Mouse (Mus musculus) layer of hippocampus, adult 18-20 months (tissue): ENCODE data around the gene Hoxc9. TPM values are rescaled to one million over a fixed set of nuclear protein-coding genes. Genes with fewer than 3 reads are reported as not detected.

Experiments
- DNase-seq, 2 experiments: peaks; one replicate each; pipeline ENCODE4 v3.0.0; 2022; ENCODE audit warnings: low spot score in 2 of 2
- total RNA-seq, 2 experiments: library from RNA; stranded (reverse); gene quantifications; 2 replicates each; pipeline ENCODE4 v1.2.3; 2021

The Hoxc9 gene
- total RNA-seq, 2 experiments from 2014 or later: not detected

DNA sequence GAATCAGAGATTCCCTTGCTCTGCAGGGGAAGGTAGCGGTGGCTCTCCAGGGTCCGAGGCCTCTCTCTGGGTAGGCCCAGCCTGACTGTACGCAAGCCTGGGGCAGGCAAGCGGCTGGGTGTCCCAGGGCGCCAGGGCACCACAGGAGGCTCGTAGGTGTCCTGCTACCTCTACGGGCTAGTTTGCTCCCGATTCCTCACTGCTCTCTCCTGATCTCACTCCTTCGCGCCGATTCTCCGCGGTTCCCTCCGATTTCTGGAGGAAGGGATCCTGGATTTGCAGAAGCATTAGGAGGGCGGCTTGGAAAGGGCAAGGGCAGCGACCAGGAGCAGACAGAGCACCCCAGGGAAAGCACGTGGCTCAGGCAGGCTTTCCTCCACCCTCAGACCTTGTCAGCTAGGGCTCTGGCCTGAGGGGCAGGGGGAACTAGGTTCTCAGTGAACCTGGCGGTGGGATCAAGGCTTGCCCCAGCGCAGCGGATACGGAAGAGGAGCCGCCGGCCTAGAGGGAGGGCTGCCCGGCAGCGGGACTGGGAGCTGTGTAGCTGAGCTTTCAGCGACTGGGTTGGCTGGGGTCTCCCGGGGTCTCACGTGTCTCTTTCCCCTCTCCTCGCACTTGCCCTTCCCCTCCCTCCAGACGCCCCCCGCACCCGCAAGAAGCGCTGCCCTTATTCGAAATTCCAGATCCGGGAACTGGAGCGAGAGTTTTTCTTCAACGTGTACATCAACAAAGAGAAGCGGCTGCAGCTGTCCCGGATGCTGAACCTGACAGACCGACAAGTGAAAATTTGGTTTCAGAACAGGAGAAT is 20.2 kb upstream of the Hoxc9 start:
- no peak for DNase-seq

GRCm38 (mm10) chr15:102956906-102957305 is 19.3 kb upstream of the Hoxc9 start:
- no peak for DNase-seq

- DNase-seq: no peak
Observed at GRCm38 (mm10) chr15:102959663-102960191, 16.5 kb upstream of the Hoxc9 start.

- DNase-seq: no peak
Observed at GRCm38 (mm10) chr15:102961728-102962127, 14.5 kb upstream of the Hoxc9 start.

GRCm38 (mm10) chr15:102962492-102962891 is 13.7 kb upstream of the Hoxc9 start:
- DNase-seq: no peak

DNA sequence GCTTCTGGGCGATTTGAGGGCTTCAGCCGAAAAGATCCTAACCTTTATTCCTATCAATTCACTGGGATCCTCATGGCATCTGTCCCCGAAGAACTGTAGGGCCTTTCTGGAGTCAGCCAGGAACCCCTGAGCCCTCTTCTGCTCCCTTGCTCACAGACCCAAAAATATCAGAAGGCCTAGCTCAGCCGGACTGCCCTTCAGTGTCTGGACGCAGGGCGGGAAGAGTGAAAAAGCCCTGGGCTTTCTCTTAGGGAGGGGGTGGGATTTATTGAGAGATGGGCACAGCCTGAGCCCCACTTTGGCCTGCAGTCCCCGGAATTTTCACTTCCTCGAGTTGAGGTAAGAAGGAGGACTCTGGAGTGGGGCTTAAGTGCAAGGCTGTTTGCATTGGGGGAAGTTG is 13.0 kb upstream of the Hoxc9 start:
- no peak for DNase-seq

- no peak for DNase-seq
Observed at GRCm38 (mm10) chr15:102963671-102964640, 12.3 kb upstream of the Hoxc9 start.

- DNase-seq: no peak
Observed at GRCm38 (mm10) chr15:102965003-102965891, 11.0 kb upstream of the Hoxc9 start.

DNA sequence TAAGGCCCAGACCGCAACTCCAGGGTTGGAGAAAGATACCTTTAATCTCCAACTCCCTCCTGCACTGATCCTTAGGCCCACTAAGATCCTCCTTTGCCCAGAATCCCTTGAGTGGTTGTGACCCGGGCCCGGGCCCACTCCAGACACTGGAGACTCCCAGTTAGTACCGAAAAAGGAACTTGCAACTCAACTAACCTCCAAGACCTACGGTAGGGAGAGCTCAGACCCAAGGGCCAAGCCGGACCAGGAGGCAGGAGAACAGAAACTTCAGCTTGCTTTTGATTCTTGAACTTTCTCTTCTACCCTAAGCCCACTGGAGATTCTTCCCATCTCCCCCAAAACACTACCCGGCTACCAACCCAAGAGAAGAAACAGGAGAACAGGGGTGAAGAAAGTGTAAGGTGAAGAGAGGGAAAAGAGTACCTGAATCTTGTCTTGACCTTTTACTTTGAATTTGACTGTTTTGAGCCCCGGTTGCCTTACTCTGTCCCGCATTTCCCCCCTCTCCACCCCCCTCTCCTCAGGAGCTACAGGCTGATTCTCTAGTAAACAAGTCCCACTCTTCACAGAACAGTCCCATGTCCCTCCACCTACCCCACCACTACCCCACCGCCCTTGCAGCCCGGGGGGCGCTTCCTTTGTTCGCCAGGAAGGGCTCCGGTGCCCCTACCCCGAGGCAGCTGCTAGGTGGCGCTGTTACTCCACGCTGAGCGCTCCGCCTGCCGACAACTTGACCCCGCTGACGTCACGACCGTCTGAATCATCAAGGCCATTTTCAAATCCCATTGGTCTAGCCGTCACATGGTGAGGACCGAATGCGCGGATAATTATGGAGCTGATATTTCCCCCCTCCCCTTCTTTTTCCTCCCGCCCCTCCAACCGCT is 10.1 kb upstream of the Hoxc9 start:
- DNase-seq: no peak

- DNase-seq: no peak
Observed at GRCm38 (mm10) chr15:102966776-102967311, 9.4 kb upstream of the Hoxc9 start, which contains the start of gene Hoxc10. Gene Hoxc10, plus strand, starts transcription at chr15:102966796.

DNA sequence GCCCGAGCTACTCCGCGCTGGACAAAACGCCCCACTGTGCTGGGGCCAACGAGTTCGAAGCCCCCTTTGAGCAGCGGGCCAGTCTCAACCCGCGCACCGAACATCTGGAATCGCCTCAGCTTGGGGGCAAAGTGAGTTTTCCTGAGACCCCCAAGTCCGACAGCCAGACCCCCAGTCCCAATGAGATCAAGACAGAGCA is 9.0 kb upstream of the Hoxc9 start, which contains the start of gene Hoxc5:
Gene Hoxc5 (plus strand): TSS at position 132 of the 199 bp plus-strand sequence.
- DNase-seq: no peak

- DNase-seq: no peak
Observed at GRCm38 (mm10) chr15:102967511-102968397, 8.5 kb upstream of the Hoxc9 start.

DNA sequence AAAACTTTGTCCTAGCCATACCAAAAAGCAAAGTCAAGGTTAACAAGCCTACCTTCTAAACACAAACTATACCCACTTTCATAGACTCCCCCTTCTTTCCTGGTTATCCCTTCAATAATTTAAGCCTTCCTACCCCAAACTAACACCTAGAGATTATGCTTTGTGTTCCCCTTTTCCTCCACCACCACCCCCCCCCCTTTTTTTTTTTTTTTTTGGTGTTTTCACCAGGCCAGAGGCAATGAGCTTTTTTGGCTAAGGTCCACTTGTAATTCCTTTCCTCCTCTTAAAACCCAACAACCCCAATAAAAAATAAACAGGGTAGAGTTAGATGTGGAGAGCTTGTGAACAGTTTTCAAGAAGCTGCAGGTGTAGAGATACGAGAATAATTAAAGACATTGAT is 6.9 kb upstream of the Hoxc9 start:
- no peak for DNase-seq

DNA sequence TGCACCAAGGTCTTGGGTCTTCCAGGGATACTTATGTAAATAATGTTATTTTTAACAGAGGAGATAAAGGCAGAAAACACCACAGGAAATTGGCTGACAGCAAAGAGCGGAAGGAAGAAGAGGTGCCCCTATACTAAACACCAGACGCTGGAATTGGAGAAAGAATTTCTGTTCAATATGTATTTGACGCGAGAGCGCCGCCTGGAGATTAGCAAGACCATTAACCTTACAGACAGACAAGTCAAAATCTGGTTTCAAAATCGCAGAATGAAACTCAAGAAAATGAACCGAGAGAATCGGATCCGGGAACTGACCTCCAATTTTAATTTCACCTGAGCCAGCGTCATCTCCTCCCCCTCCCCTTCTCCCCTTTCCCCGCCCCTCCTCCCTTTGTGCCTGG is 5.5 kb upstream of the Hoxc9 start:
- DNase-seq: peak in 1 of 2 experiments; percentile 46

- no peak for DNase-seq
Observed at GRCm38 (mm10) chr15:102972254-102972653, 4.0 kb upstream of the Hoxc9 start.

DNA sequence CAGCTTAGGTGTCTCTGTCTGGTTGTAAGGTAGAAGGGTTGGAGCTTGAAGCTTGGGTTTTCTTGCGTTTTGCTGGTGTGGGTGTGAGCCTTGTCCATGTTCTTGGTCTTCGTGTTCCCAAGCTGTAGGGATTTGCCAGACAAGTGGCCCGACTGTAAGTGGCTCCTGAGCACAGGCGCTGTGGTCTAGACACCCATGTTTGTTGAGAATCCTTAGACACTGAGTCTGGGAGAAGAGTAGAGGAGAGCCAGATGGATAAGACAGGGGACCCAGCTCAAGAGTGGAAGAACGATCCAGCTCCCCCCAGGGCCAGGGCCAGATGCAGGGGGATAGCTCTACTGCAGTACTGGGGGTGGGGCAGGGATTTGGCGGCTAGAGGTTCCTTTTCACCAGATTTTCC is 3.5 kb upstream of the Hoxc9 start:
- no peak for DNase-seq

DNA sequence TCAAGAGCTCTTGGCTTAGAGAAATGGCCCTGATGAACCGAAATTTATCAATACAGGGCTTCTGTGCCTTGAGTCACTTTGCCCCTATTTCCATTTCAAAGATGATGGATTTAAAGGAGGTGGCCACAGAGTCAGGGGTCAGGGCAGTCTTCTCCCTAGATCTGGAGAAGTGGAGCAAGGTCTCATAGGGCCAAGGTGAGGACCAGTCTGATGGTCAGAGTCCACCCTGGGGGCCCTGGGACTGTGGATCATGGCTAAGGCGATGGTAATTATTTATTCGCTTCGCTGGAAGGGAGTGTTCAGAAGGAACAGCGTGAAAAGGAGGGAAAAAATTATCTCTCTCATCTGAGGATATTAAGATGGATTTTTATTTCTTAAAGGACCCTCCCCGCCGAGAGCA is 1.2 kb upstream of the Hoxc9 start:
- no peak for DNase-seq

DNA sequence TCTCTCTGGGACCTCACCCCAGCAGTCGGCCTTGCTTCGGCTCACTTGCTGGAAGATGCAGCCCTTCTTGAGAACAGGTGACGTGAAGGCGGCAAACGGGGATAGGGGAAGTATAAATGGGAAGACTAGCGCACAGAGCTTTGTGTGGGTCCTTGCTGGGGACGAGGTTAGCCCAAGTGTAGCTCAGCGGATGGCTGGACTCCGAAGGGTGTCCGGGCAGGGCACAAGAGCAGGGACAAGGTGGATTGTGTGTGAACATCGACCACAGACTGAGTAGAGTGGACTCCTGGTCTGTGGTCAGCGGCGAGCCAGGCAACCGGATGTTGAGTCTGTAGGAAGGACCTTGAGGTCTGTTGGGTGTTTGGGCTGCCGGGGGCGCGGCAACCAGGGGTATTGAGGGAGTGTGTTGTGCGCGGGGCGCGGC is 539 bp upstream of the Hoxc9 start:
- DNase-seq: no peak
